Mouse (Mus musculus): ENCODE data around the gene Nt5dc3. TPM values are rescaled to one million over a fixed set of nuclear protein-coding genes. Genes with fewer than 3 reads are reported as not detected.

The Nt5dc3 gene
- polyA plus RNA-seq, 1 experiment: 2.3 TPM

DNA sequence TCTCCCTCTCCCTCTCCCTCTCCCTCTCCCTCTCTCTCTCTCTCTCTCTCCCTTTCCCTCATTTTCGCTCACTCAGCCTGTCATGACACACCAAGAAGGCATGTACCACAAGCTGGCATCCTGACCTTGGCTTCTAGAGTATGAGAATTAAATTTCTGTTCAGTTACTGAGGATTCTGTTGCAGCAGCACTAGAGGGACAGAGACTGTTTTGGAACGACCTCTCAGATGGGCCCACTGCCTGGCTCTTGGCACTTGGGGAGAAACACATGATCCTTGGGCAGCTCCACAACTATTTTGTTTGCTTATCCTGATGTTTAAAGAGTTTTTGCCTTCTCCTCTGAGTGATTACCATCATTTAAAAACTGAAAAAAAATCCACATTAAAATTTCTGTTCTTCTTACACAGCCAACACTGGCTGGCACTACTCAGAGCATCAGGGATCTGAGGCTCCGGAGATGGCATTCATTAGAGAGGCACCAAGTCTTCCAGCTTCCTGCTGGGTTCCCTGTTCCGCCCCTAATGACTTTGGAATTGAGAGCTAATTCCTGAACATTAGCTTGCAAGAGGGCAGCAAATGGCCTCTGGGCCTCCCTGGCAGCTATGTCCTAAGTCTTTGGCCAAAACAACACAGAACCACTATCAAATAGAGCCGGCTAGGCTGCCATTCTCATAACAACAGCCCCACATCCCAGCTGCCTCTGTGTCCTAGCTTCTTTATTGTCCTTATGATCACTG is 101.4 kb downstream of the Nt5dc3 start:
- TF ChIP-seq POLR2A (IDR thresholded peaks at IDR 0.05; ENCODE audit: borderline replicate concordance, control insufficient read depth, low read depth, low read length): no peak
- no peak for TF ChIP-seq CTCF (IDR thresholded peaks at IDR 0.05; ENCODE audit: control insufficient read depth, insufficient read depth, low read length)
- H3K4me3 ChIP-seq (replicated peaks; ENCODE audit: control insufficient read depth, low read depth, low read length): no peak overlapping the region
- 69% methylated on average over 5 of the region's 5 CpGs for WGBS
- H3K4me1 ChIP-seq (ENCODE audit: control insufficient read depth, insufficient read depth, low read length): no peaks in the 10 kb centered on the region
- H3K27ac ChIP-seq (ENCODE audit: control insufficient read depth, insufficient read depth, low read depth, low read length, poor library complexity): no peak overlapping the region

DNA sequence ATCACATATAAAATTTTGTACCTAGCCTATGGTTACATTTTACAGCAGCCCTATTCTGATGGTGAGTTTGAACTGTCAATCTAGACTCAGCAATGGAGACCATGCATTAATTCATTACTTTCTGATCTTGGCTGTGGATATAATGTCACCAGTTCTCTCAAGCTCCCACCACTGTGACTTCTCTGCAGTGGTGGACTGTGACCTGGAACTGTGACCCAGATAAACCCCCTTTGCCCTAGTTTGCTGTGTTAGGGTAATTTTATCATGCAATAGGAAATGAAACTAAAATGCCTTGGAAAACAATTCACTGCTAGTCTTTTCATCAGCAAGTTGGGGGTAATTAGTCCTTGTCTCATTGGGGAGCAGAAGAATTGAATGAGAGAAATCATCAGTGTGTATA is 102.6 kb downstream of the Nt5dc3 start:
- TF ChIP-seq CTCF (IDR thresholded peaks at IDR 0.05; ENCODE audit: control insufficient read depth, insufficient read depth, low read length): no peak
- no peak for TF ChIP-seq POLR2A (IDR thresholded peaks at IDR 0.05; ENCODE audit: borderline replicate concordance, control insufficient read depth, low read depth, low read length)
- Histone ChIP-seq H3K27ac (ENCODE audit: control insufficient read depth, insufficient read depth, low read depth, low read length, poor library complexity) (no peak overlapping the region), H3K4me3 (replicated peaks; ENCODE audit: control insufficient read depth, low read depth, low read length) (no peak overlapping the region), H3K4me1 (ENCODE audit: control insufficient read depth, insufficient read depth, low read length) (no peaks in the 10 kb centered on the region)

DNA sequence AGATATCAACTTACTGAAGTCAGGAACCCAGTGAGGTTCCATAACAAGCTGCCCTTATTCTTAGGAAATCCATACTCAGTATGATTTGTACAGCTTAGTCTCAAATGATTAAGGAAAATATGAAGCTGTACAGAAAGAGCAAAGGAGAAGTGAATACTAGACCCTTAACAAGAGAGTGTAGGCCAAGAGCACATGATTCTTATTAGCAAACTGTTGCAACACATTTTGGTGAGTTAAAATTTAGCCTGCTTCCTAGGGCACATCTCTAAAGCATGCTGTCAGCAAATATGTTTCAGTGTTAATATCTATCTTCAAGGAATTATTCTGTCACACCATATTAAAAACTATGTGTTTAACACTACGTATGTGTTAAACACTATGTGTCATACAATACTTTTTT is 107.6 kb downstream of the Nt5dc3 start:
- Histone ChIP-seq H3K4me3 (replicated peaks; ENCODE audit: control insufficient read depth, low read depth, low read length) (no peak overlapping the region), H3K27ac (ENCODE audit: control insufficient read depth, insufficient read depth, low read depth, low read length, poor library complexity) (no peak overlapping the region), H3K4me1 (ENCODE audit: control insufficient read depth, insufficient read depth, low read length) (no peaks in the 10 kb centered on the region)
- TF ChIP-seq POLR2A (IDR thresholded peaks at IDR 0.05; ENCODE audit: borderline replicate concordance, control insufficient read depth, low read depth, low read length) (no peak), CTCF (IDR thresholded peaks at IDR 0.05; ENCODE audit: control insufficient read depth, insufficient read depth, low read length) (no peak)
- WGBS: 77% methylated on average over 1 of the region's 1 CpGs

Other genes with a start within 250 kb of the Nt5dc3 start
- 123 and 231 TPM in 2 replicates for gene Hsp90b1, start 73.5 kb upstream of the Nt5dc3 start, polyA plus RNA-seq (2011; ENCODE audit: insufficient read depth, insufficient read length, low replicate concordance, missing spikeins)
- 1.5 and 4.4 TPM in 2 replicates for gene Ttc41, start 73.2 kb upstream of the Nt5dc3 start, polyA plus RNA-seq (2011; ENCODE audit: insufficient read depth, insufficient read length, low replicate concordance, missing spikeins)
- not detected in 2 replicates for gene Gm49358, start 15.0 kb upstream of the Nt5dc3 start, polyA plus RNA-seq (2011; ENCODE audit: insufficient read depth, insufficient read length, low replicate concordance, missing spikeins)
- 6.3 and 9.3 TPM in 2 replicates for gene Stab2, start 229.0 kb downstream of the Nt5dc3 start, polyA plus RNA-seq (2011; ENCODE audit: insufficient read depth, insufficient read length, low replicate concordance, missing spikeins)